Mouse (Mus musculus): ENCODE data around the gene Nmi. TPM values are rescaled to one million over a fixed set of nuclear protein-coding genes. Genes with fewer than 3 reads are reported as not detected.
"Not testable (repeated sequence)": the region's sequence is repeated elsewhere in the genome, so short reads cannot be mapped to it uniquely, and the experiment has no call there.

Nmi gene
- 4.6 and 7.0 TPM in 2 replicates for polyA plus RNA-seq (2016; fragmentation: Nextera tagmentation; extraction: Ambion mirVana)

DNA sequence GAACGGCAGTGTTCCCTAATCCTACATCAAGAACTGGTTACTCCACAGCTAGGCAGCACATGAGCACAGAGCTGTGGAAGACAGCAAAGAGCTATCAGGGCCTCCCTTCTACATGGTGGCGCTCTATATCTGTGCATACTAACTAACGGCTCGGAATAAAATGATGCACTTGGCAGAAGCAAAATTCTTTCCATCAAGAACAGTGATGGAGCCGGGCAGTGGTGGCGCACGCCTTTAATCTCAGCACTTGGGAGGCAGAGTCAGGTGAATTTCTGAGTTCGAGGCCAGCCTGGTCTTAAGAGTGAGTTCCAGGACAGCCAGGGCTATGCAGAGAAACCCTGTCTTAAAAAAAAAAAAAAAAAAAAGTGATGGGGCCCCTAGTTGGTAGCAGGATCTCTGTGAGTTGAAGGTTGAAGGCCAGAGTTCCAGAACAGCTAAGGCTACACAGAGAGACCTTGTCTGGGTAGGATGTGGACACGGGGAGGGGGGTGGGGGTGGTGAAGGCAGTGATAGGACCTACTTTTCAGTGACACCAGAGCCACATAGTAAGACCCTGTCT lies at the start of gene Nmi:
Gene Nmi, minus strand, starts transcription at position 85 of the 559 bp plus-strand sequence.
- peak within 1 kb of the TSS; percentile 68 for H3K4me3 ChIP-seq
- H3K27ac ChIP-seq = peak within 1 kb of the TSS; percentile 89
- peaks cover 4% of the 10 kb centered on the region; the same call in 1 of the 2 replicates for H3K4me1 ChIP-seq (replicated peaks)
- no peaks in the 10 kb centered on the region for H3K27me3 ChIP-seq (ENCODE audit: insufficient read depth, poor library complexity, severe bottlenecking)
- DNase-seq (ENCODE audit: low spot score) = peak; percentile 11
- no peaks in the 10 kb centered on the region for H3K9me3 ChIP-seq
- 82% methylated on average over 9 of the region's 9 CpGs for WGBS
- no peaks in the 10 kb centered on the region for H3K36me3 ChIP-seq

DNA sequence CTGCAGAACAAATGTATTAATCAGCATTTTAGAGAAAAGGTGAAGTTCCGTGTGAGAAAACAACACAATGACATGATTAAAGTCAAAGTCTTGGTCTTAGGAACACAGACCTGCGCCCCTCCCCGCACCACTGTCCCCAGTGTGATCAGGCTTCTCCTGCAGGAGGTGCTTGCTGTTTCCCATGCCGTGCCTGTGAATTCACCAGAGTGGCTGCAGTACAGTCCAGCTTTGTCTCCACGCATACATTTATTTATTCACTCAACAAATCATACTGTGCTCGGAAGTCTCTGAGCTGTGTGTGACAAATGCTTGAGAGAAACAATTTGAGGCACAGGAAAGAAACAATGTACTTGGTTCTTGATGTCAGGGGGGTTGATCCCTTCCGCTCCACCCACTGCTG lies 43.1 kb upstream of the Nmi start:
- Histone ChIP-seq H3K4me1 (replicated peaks) (peaks cover 13% of the 10 kb centered on the region), H3K4me3 (0 out of 2 replicates have a peak overlapping the region, but pooled peaks have one; percentile 2), H3K9me3 (no peaks in the 10 kb centered on the region), H3K27me3 (ENCODE audit: insufficient read depth, poor library complexity, severe bottlenecking) (no peaks in the 10 kb centered on the region), H3K36me3 (no peaks in the 10 kb centered on the region), H3K27ac (peak overlapping the region; percentile 45)
- no peak for DNase-seq (ENCODE audit: low spot score)
- 33% methylated on average over 7 of the region's 7 CpGs for WGBS

- Histone ChIP-seq H3K4me3 (no peak overlapping the region), H3K36me3 (no peaks in the 10 kb centered on the region), H3K4me1 (replicated peaks) (peaks cover 13% of the 10 kb centered on the region), H3K27me3 (ENCODE audit: insufficient read depth, poor library complexity, severe bottlenecking) (no peaks in the 10 kb centered on the region), H3K27ac (no peak overlapping the region), H3K9me3 (no peaks in the 10 kb centered on the region)
- no peak for DNase-seq (ENCODE audit: low spot score)
- 72% methylated on average over 9 of the region's 9 CpGs for WGBS
Measured at GRCm38 (mm10) chr2:52013306-52013820, 40.1 kb upstream of the Nmi start.

GRCm38 (mm10) chr2:52011820-52012219 lies 38.5 kb upstream of the Nmi start:
- WGBS = 83% methylated on average over 3 of the region's 3 CpGs
- H3K36me3 ChIP-seq; DNase-seq (ENCODE audit: low spot score); H3K27me3 ChIP-seq (ENCODE audit: insufficient read depth, poor library complexity, severe bottlenecking); H3K4me1 ChIP-seq (replicated peaks); H3K9me3 ChIP-seq; H3K4me3 ChIP-seq; H3K27ac ChIP-seq: not testable (repeated sequence)

GRCm38 (mm10) chr2:52006380-52006779 lies 33.1 kb upstream of the Nmi start:
- Histone ChIP-seq H3K27ac (no peak overlapping the region), H3K9me3 (no peaks in the 10 kb centered on the region)

DNA sequence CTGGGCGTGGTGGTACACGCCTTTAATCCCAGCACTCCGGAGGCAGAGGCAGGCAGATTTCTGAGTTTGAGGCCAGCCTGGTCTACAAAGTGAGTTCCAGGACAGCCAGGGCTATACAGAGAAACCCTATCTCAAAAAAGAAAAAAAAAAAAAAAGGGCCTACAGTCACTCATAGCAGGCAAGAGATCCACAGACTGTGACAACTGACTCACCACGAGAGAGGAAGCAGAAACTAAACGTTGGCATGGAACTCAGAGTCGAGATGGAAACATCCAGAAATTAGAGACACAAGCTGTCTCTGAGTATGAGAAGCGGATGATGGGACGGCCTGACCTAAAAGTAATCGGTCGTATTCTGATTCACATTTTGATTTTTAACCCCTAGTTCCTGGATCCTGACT lies 29.0 kb upstream of the Nmi start:
- H3K27me3 ChIP-seq (ENCODE audit: insufficient read depth, poor library complexity, severe bottlenecking); H3K9me3 ChIP-seq; H3K27ac ChIP-seq; H3K4me1 ChIP-seq (replicated peaks); H3K36me3 ChIP-seq; H3K4me3 ChIP-seq; DNase-seq (ENCODE audit: low spot score): not testable (repeated sequence)
- WGBS = 95% methylated on average over 10 of the region's 10 CpGs

More at GRCm38 (mm10) chr2:52006380-52006779, 33.1 kb upstream of the Nmi start:
- no peaks in the 10 kb centered on the region for H3K36me3 ChIP-seq
- no peaks in the 10 kb centered on the region for H3K4me1 ChIP-seq (replicated peaks)
- H3K4me3 ChIP-seq = no peak overlapping the region
- DNase-seq (ENCODE audit: low spot score) = no peak
- no peaks in the 10 kb centered on the region for H3K27me3 ChIP-seq (ENCODE audit: insufficient read depth, poor library complexity, severe bottlenecking)
- 59% methylated on average over 3 of the region's 3 CpGs for WGBS

DNA sequence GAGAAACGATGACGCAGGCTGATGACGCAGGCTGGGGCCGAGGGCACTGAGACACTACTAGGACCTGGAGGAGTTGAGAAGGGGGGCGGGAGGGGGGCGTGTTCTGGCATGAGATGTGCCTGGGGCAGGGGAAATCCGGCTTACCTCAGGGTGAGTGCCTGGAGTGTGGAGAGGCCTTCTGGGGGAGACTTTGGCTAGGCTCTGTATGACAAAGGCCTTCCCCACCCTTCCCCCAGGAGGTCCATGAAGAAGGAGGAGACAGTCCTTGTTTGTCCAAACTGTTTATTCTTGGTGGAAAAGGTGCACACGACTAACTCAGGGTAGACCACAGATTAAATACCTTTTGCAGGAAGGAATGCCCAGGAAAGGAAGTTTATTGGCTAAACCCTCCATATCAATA lies 28.2 kb upstream of the Nmi start:
- WGBS = 89% methylated on average over 8 of the region's 8 CpGs
- DNase-seq (ENCODE audit: low spot score) = no peak
- Histone ChIP-seq H3K27me3 (ENCODE audit: insufficient read depth, poor library complexity, severe bottlenecking) (no peaks in the 10 kb centered on the region), H3K4me1 (replicated peaks) (no peaks in the 10 kb centered on the region), H3K9me3 (no peaks in the 10 kb centered on the region), H3K27ac (no peak overlapping the region), H3K4me3 (no peak overlapping the region), H3K36me3 (no peaks in the 10 kb centered on the region)

- Histone ChIP-seq H3K4me3 (no peak overlapping the region), H3K27me3 (ENCODE audit: insufficient read depth, poor library complexity, severe bottlenecking) (no peaks in the 10 kb centered on the region), H3K27ac (no peak overlapping the region), H3K9me3 (no peaks in the 10 kb centered on the region), H3K4me1 (replicated peaks) (no peaks in the 10 kb centered on the region), H3K36me3 (no peaks in the 10 kb centered on the region)
- 61% methylated on average over 7 of the region's 7 CpGs for WGBS
- no peak for DNase-seq (ENCODE audit: low spot score)
Measured at GRCm38 (mm10) chr2:51999996-52000395, 26.7 kb upstream of the Nmi start.

DNA sequence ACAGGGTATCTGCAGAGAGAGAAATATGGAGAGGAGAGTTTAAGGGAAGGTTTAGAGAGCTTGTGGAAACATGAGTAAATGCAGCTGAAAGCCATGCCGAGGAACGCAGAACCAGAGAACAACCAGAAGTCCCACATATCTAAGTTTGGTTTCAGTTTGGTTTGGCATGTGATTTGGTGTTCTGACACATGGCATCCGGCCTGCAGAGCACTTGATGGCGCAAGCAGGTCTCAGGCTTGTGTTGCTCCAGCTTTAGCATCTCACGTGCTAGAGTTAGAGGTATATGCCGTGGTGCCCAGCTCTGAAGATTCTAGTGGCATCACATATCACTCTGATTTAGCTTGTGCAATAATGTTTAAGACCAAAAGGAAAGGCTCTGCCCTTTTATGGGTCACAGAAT lies 18.2 kb upstream of the Nmi start:
- Histone ChIP-seq H3K27ac (no peak overlapping the region), H3K4me1 (replicated peaks) (no peaks in the 10 kb centered on the region), H3K9me3 (no peaks in the 10 kb centered on the region), H3K27me3 (ENCODE audit: insufficient read depth, poor library complexity, severe bottlenecking) (no peaks in the 10 kb centered on the region), H3K36me3 (no peaks in the 10 kb centered on the region), H3K4me3 (no peak overlapping the region)
- DNase-seq (ENCODE audit: low spot score) = no peak
- 94% methylated on average over 6 of the region's 6 CpGs for WGBS

DNA sequence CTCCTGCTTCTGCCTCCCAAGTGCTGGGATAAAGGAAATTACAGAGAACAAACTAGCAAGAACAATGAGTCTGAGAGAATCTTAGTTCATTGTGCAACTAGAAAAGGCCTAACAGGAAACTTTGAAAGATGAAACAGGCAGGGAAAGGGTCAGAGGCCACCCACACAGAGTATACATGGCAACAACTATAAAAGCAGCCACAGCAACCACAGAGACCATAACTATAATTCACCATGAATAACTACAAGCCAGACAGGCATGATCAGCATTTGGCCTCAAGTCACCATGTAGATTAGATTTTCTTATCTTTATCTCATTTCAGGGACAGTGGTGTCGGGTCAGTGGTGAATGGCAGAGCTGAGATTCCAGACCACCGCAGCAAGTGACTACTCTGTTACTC lies 16.3 kb upstream of the Nmi start:
- WGBS = 89% methylated on average over 2 of the region's 2 CpGs
- no peak for DNase-seq (ENCODE audit: low spot score)
- no peaks in the 10 kb centered on the region for H3K27me3 ChIP-seq (ENCODE audit: insufficient read depth, poor library complexity, severe bottlenecking)
- H3K27ac ChIP-seq = no peak overlapping the region
- H3K4me1 ChIP-seq (replicated peaks) = no peaks in the 10 kb centered on the region
- no peaks in the 10 kb centered on the region for H3K9me3 ChIP-seq
- H3K4me3 ChIP-seq = no peak overlapping the region
- no peaks in the 10 kb centered on the region for H3K36me3 ChIP-seq

DNA sequence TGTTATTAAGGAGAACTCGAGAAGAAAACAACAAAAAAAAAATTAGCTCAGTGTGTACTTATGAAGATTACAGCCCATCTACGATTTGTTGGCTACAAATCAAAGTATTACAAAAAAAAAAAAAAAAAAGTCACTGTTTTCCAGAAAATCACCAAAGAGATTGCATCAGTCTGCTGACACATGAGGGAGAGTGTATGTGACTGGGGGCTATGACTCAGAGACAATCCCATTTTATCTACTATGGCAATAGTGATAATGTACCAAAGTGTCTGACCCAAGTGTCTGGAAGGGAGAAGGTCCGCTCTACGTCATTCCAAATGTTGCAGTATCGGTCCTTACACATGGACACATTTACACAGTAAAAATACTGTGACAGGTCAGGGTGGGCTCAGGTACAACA lies 13.4 kb upstream of the Nmi start:
- no peak overlapping the region for H3K27ac ChIP-seq
- 91% methylated on average over 5 of the region's 5 CpGs for WGBS
- DNase-seq (ENCODE audit: low spot score) = no peak
- H3K4me1 ChIP-seq (replicated peaks) = no peaks in the 10 kb centered on the region
- no peak overlapping the region for H3K4me3 ChIP-seq
- no peaks in the 10 kb centered on the region for H3K9me3 ChIP-seq
- H3K36me3 ChIP-seq = no peaks in the 10 kb centered on the region
- H3K27me3 ChIP-seq (ENCODE audit: insufficient read depth, poor library complexity, severe bottlenecking) = no peaks in the 10 kb centered on the region

DNA sequence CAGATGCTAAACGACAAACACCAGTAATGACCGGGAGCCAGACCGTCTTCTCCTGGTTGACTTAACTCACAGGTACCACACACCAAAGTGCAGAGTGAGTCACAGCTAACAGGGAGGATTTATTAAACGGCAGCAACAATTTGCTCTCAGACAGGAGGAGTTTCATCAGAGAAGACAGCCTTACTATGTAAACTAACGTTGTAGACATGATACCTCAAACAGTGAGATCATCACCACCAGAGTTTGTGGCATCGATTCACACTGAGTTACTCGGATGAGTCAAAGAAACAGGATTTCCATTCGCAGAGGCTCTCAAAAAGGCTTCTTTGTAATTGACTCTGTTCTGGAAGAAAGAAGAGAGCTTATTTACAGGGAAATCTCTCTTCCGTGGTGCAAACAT lies 12.9 kb upstream of the Nmi start:
- no peaks in the 10 kb centered on the region for H3K4me1 ChIP-seq (replicated peaks)
- WGBS = 79% methylated on average over 9 of the region's 9 CpGs
- no peaks in the 10 kb centered on the region for H3K27me3 ChIP-seq (ENCODE audit: insufficient read depth, poor library complexity, severe bottlenecking)
- no peaks in the 10 kb centered on the region for H3K9me3 ChIP-seq
- no peaks in the 10 kb centered on the region for H3K36me3 ChIP-seq
- no peak overlapping the region for H3K27ac ChIP-seq
- H3K4me3 ChIP-seq = no peak overlapping the region
- DNase-seq (ENCODE audit: low spot score) = no peak

- H3K4me3 ChIP-seq = no peak overlapping the region
- DNase-seq (ENCODE audit: low spot score) = no peak
- WGBS = 95% methylated on average over 10 of the region's 10 CpGs
- H3K4me1 ChIP-seq (replicated peaks) = no peaks in the 10 kb centered on the region
- no peak overlapping the region for H3K27ac ChIP-seq
- no peaks in the 10 kb centered on the region for H3K9me3 ChIP-seq
- no peaks in the 10 kb centered on the region for H3K27me3 ChIP-seq (ENCODE audit: insufficient read depth, poor library complexity, severe bottlenecking)
- no peaks in the 10 kb centered on the region for H3K36me3 ChIP-seq
Measured at GRCm38 (mm10) chr2:51985241-51985640, 11.9 kb upstream of the Nmi start.

DNA sequence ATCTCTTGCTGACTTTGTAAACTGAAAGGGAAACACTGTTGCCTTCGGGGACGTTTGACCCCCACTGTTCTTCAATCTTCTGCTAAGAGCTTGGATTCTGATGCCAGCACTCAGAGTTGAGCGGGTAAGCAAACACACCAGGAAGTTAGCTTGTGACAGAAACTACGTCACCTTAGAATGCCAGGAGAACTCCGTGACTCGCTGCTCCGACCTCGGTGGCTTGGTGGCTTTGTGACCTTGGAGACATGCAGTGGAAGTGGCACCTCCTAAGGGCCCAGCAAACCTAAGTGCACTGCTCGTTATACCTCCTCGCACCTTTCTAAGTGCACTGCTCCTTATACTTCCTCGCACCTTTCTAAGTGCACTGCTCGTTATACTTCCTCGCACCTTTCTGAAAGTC lies 9.0 kb upstream of the Nmi start:
- H3K36me3 ChIP-seq = no peaks in the 10 kb centered on the region
- H3K4me1 ChIP-seq (replicated peaks) = no peaks in the 10 kb centered on the region
- no peaks in the 10 kb centered on the region for H3K27me3 ChIP-seq (ENCODE audit: insufficient read depth, poor library complexity, severe bottlenecking)
- H3K27ac ChIP-seq = no peak overlapping the region
- no peak overlapping the region for H3K4me3 ChIP-seq
- 70% methylated on average over 13 of the region's 13 CpGs for WGBS
- DNase-seq (ENCODE audit: low spot score) = no peak
- no peaks in the 10 kb centered on the region for H3K9me3 ChIP-seq

Data from hindbrain, embryonic 10.5 days (tissue).